In genomic region chr13:73960117-73960652, GRCm38 (mm10) we compare ENCODE assay signal across 22 mouse cellular contexts. TPM values are rescaled to one million over a fixed set of nuclear protein-coding genes. Genes with fewer than 3 reads are reported as not detected.
"Had no signal": no experiment of that assay in that cellular context is flagged by ENCODE, and none has a peak within 500 bp of the region (broad histone marks: within the 10 kb centered on the region; RNA-seq: fewer than 3 reads in every experiment).

No protein-coding gene starts in this region.

- H3K9ac ChIP-seq: limb, embryonic 15.5 days; liver, embryonic 12.5 days; lung, embryonic 14.5 days; midbrain, embryonic 15.5 days; neural tube, embryonic 12.5 days had no signal

- H3K4me3 ChIP-seq: limb, embryonic 15.5 days; liver, embryonic 12.5 days; megakaryocyte, embryonic 14.5 days; midbrain, embryonic 15.5 days; neural tube, embryonic 12.5 days had no signal

- H3K4me1 ChIP-seq: limb, embryonic 15.5 days; liver, embryonic 12.5 days; midbrain, embryonic 15.5 days; neural tube, embryonic 12.5 days had no signal

- ATAC-seq: liver, embryonic 12.5 days had no signal

- H3K27ac ChIP-seq: limb, embryonic 15.5 days; liver, embryonic 12.5 days; macrophage; midbrain, embryonic 15.5 days; neural tube, embryonic 12.5 days; stomach, postnatal 0 days had no signal

- H3K4me2 ChIP-seq: limb, embryonic 15.5 days; liver, embryonic 12.5 days; lung, embryonic 14.5 days; midbrain, embryonic 11.5 days; midbrain, embryonic 15.5 days; neural tube, embryonic 12.5 days had no signal

- H3K27me3 ChIP-seq: limb, embryonic 15.5 days; midbrain, embryonic 15.5 days; neural tube, embryonic 12.5 days had no signal

- H3K9me3 ChIP-seq: limb, embryonic 15.5 days; liver, embryonic 12.5 days; megakaryocyte, embryonic 14.5 days; midbrain, embryonic 15.5 days; neural tube, embryonic 12.5 days had no signal

- DNase-seq: kidney, adult 11 months; lung, embryonic 14.5 days; lung, postnatal 10 days; thymus, adult 18-20 months; thymus, postnatal 14 days had no signal

RNA-seq across cellular contexts. Expression of gene Zdhhc11, which starts 3.5 kb away (rescaled TPM):
- total RNA-seq: layer of hippocampus, adult 8-10 months; left cerebral cortex, adult 18-20 months; left cerebral cortex, postnatal 14 days; monocyte, adult 5-6 weeks; neutrophil, adult 5-6 weeks had no signal
- polyA plus RNA-seq: intestine, embryonic 14.5 days; kidney, embryonic 14.5 days; limb, embryonic 11.5 days; limb, embryonic 15.5 days; liver, embryonic 12.5 days; liver, embryonic 16.5 days; lung, embryonic 14.5 days; macrophage; midbrain, embryonic 11.5 days; midbrain, embryonic 15.5 days; neural tube, embryonic 12.5 days; stomach, postnatal 0 days had no signal
